Mouse (Mus musculus) stomach, postnatal 0 days (tissue): Measurements from ENCODE around the gene Prkci. TPM values are rescaled to one million over a fixed set of nuclear protein-coding genes. Genes with fewer than 3 reads are reported as not detected.

ENCODE experiments used
- ATAC-seq: fragments of 200-750 bp; cut with Nextera tagmentation; 2 replicates; pipeline ENCODE4 v1.8.0; 2017; ENCODE audit not compliant: low FRiP score, low TSS enrichment
- DNase-seq: peaks from one replicate; pipeline ENCODE4 v3.0.0-alpha.2; 2016; ENCODE audit warnings: low spot score
- H3K27ac ChIP-seq: fragments of 300-500 bp; sonication (generic); replicated peaks from 2 replicates; pipeline ENCODE4 v1.5.1; 2014; ENCODE audit warnings: mild to moderate bottlenecking, control low read depth
- H3K27me3 ChIP-seq: fragments of 300-500 bp; sonication (generic); 2 replicates; pipeline ENCODE4 v1.6.1; 2014; ENCODE audit warnings: low read length; ENCODE audit not compliant: control insufficient read depth, insufficient read depth
- H3K36me3 ChIP-seq: fragments of 300-500 bp; sonication (generic); 2 replicates; pipeline ENCODE4 v1.6.1; 2014; ENCODE audit warnings: low read length, mixed read lengths; ENCODE audit not compliant: control insufficient read depth, insufficient read depth
- H3K4me1 ChIP-seq: fragments of 300-500 bp; sonication (generic); replicated peaks from 2 replicates; pipeline ENCODE4 v1.6.1; 2014; ENCODE audit warnings: antibody characterized with exemption; ENCODE audit not compliant: control insufficient read depth, insufficient read depth
- H3K4me2 ChIP-seq: fragments of 300-500 bp; sonication (generic); replicated peaks from 2 replicates; pipeline ENCODE4 v1.6.1; 2014; ENCODE audit warnings: low read depth, mild to moderate bottlenecking, control low read depth, moderate library complexity
- H3K4me3 ChIP-seq: fragments of 300-500 bp; sonication (generic); 2 replicates; pipeline ENCODE4 v1.5.1; 2014; ENCODE audit warnings: low read depth, low read length, control low read depth
- H3K9ac ChIP-seq: fragments of 300-500 bp; sonication (generic); 2 replicates; pipeline ENCODE4 v1.6.1; 2014; ENCODE audit warnings: mild to moderate bottlenecking, low read length, control low read depth, mixed read lengths
- H3K9me3 ChIP-seq: fragments of 300-500 bp; sonication (generic); 2 replicates; pipeline ENCODE4 v1.6.1; 2016; ENCODE audit warnings: low read length; ENCODE audit not compliant: control insufficient read depth
- CTCF ChIP-seq: IDR thresholded peaks from 2 replicates; pipeline ENCODE4 v1.5.1; 2016; ENCODE audit warnings: antibody characterized with exemption, low read depth, mild to moderate bottlenecking, moderate library complexity
- EP300 ChIP-seq: optimal IDR thresholded peaks from 2 replicates; pipeline ENCODE3; 2016; ENCODE audit warnings: antibody characterized with exemption
- WGBS: fragments of 180-500 bp; shearing (Covaris S2); extraction: QIAGEN DNeasy Blood & Tissue Kit; methylation state at CpG from one replicate; pipeline ENCODE4 v1.1.7; 2014; 5-methylcytosine and 5-hydroxymethylcytosine counted together
- polyA plus RNA-seq: library from polyadenylated mRNA; unstranded; fragments of >200 nt; fragmentation: Nextera tagmentation; extraction: Ambion mirVana; gene quantifications from 2 replicates; pipeline ENCODE4 v1.2.1, GENCODE M21; 2015

Prkci gene
- polyA plus RNA-seq, 1 experiment from 2014 or later, result 21.2 TPM

DNA sequence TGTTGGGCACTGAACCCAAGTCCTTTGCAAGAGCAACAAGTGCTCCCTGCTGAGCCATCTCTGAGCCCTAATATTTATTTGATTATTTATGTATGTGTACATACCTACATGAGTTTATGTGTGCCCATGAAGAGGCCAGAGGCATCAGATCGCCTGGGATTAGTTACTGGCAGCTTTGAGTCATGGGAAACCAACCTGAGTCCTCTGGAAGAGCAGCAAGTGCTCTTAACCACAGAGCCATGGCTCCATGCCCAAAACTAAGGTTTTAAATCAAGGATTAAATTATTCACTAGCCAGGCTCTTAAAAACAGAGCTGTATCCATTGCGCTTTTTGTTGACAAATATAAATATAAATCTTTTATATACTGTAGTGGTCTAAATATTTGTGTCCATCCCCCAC is 18.8 kb downstream of the Prkci start:
- DNase-seq, result no peak
- Histone ChIP-seq H3K4me2 (no peak overlapping the region), H3K36me3 (no peaks in the 10 kb centered on the region), H3K4me3 (no peak overlapping the region), H3K9ac (no peak overlapping the region), H3K27ac (no peak overlapping the region), H3K27me3 (no peaks in the 10 kb centered on the region), H3K4me1 (peaks cover 6% of the 10 kb centered on the region; the same call in 1 of the 2 replicates), H3K9me3 (no peaks in the 10 kb centered on the region)
- TF ChIP-seq CTCF, result no peak
- no peak for TF ChIP-seq EP300
- 71% methylated on average over 2 of the region's 2 CpGs for WGBS
- ATAC-seq, result no peak

DNA sequence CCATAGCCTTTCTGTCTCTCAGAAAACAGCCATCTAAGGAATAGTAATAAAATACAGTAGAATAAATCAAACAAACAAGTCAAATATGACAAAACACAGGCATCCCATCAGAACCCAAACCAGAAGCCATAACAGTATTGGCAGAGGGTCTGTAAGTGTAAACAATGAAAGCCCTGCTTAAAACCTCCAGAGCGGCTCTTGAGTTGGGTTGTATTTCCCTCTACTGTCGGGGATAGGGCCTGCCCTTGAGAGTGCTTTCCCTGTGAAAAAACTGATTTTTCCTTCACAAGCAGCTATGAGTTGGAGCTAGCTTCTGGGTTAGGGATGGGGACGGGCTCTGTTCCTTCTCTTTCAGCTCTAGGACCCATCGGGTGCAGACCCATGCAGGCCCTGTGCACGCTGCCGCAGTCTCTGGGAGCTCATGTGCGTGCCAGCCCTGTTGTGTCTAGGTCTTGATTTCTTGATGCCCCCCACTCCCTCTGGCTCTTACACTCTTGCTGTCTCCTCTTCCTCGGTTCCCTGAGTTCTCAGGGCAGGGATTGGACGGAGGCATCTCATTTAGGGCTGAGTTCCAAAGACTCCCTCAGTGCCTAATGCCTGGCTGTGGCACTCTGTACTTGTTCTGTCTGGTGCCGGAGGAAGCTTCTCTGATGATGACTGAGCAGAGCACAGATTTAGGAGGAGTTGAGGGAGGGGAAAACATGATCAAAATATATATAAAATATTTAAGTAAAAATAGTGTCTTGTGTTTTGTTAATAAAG is 20.3 kb downstream of the Prkci start:
- ATAC-seq, result peak; percentile 35; the same call in 1 of the 2 replicates
- no peak overlapping the region for H3K4me3 ChIP-seq
- H3K9ac ChIP-seq, result no peak overlapping the region
- H3K27ac ChIP-seq, result peak overlapping the region; percentile 84
- TF ChIP-seq EP300 (no peak), CTCF (peak; percentile 66)
- H3K36me3 ChIP-seq, result no peaks in the 10 kb centered on the region
- 0 out of 2 replicates have a peak overlapping the region, but pooled peaks have one; percentile 4 for H3K4me2 ChIP-seq
- H3K4me1 ChIP-seq, result peaks cover 6% of the 10 kb centered on the region; the same call in 1 of the 2 replicates
- H3K27me3 ChIP-seq, result no peaks in the 10 kb centered on the region
- no peaks in the 10 kb centered on the region for H3K9me3 ChIP-seq
- whole genome bisulfite sequencing, result 52% methylated on average over 10 of the region's 10 CpGs
- DNase-seq, result no peak

- H3K36me3 ChIP-seq, result no peaks in the 10 kb centered on the region
- TF ChIP-seq CTCF (no peak), EP300 (no peak)
- H3K4me2 ChIP-seq, result no peak overlapping the region
- no peak overlapping the region for H3K9ac ChIP-seq
- H3K9me3 ChIP-seq, result no peaks in the 10 kb centered on the region
- peaks cover 6% of the 10 kb centered on the region; the same call in 1 of the 2 replicates for H3K4me1 ChIP-seq
- no peak overlapping the region for H3K4me3 ChIP-seq
- peak; percentile 80 for ATAC-seq
- no peaks in the 10 kb centered on the region for H3K27me3 ChIP-seq
- peak; percentile 46 for DNase-seq
- WGBS, result 29% methylated on average over 9 of the region's 9 CpGs
- H3K27ac ChIP-seq, result peak overlapping the region; percentile 84
Measured at GRCm38 (mm10) chr3:31016594-31017196, 21.1 kb downstream of the Prkci start.

DNA sequence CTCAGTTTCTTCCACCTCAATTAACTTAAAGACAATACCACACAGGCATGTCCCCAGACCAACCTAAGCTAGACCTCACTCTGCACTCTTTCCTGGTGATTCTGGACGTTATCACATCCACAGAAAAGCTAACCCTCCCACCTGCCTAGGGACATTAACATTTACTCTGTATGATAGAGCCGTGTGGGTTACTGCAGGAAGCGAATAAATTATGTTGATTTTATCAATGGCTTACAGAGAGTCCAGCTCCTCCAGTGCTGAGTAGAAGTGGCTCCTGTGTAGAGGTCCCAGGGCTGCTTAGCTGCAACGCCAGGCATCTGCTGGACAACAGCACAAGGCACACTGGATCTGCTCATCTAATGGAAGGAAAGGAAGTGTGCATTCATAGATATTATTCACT is 22.1 kb downstream of the Prkci start:
- H3K27me3 ChIP-seq, result no peaks in the 10 kb centered on the region
- no peak for ATAC-seq
- no peak for TF ChIP-seq CTCF
- TF ChIP-seq EP300, result no peak
- H3K36me3 ChIP-seq, result no peaks in the 10 kb centered on the region
- peaks cover 6% of the 10 kb centered on the region; the same call in 1 of the 2 replicates for H3K4me1 ChIP-seq
- no peak overlapping the region for H3K4me3 ChIP-seq
- WGBS, result 58% methylated on average over 4 of the region's 4 CpGs
- no peaks in the 10 kb centered on the region for H3K9me3 ChIP-seq
- no peak overlapping the region for H3K9ac ChIP-seq
- DNase-seq, result no peak
- H3K4me2 ChIP-seq, result no peak overlapping the region
- H3K27ac ChIP-seq, result no peak overlapping the region

GRCm38 (mm10) chr3:31019287-31019686 is 23.7 kb downstream of the Prkci start:
- 83% methylated on average over 1 of the region's 1 CpGs for WGBS

More at GRCm38 (mm10) chr3:31019287-31019686, 23.7 kb downstream of the Prkci start:
- DNase-seq, result no peak
- no peak for ATAC-seq
- Histone ChIP-seq H3K9ac (no peak overlapping the region), H3K27me3 (no peaks in the 10 kb centered on the region), H3K4me2 (no peak overlapping the region), H3K36me3 (peaks cover under 1% of the 10 kb centered on the region; the same call in 1 of the 2 replicates), H3K4me1 (peaks cover 6% of the 10 kb centered on the region; the same call in 1 of the 2 replicates), H3K27ac (no peak overlapping the region), H3K9me3 (no peaks in the 10 kb centered on the region), H3K4me3 (no peak overlapping the region)
- TF ChIP-seq EP300 (no peak), CTCF (no peak)
